Mouse (Mus musculus): Measurements from ENCODE around the gene Cct8. TPM values are rescaled to one million over a fixed set of nuclear protein-coding genes. Genes with fewer than 3 reads are reported as not detected.
"Not testable (repeated sequence)": the region's sequence is repeated elsewhere in the genome, so short reads cannot be mapped to it uniquely, and the experiment has no call there.

Cct8 gene
- 100 to 1,000 TPM; 381 to 398 TPM for polyA plus RNA-seq (2017; shearing (Covaris generic))

DNA sequence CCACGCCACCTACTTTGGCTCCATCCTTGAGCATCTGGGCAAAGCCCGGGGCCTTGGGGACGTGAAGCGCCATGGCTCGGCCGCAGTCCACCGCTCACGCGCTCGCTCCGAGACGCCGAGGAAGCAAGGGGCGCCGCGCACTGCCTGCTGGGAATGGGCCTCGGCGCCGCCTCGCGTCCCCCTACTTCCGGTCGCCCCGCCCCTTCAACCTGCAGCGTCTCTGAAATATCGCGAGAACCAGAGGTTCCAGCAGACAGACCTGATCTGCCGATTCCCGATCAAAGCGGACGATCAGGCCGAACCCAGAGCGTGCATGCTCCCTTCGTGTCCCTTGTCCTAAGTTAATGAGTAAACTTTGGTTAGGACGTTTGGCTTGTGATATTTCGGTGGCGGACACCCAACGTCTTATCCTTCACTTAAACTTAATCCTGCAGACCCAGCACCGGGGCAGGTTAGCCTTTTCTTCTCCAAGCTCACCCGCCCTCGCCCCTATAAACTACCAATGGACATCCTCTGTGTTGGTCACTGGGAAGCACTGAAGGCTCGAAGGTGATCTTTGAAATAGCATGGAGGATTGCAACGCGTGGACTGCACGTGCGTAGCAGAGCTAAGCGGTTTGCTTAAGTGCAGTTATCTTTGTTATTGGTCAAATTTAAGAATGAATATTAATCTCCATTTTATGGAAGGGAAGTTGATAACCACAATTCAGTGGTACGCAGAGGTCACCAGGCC lies at the start of gene Cct8:
Gene Cct8, minus strand, starts transcription at position 158 of the 732 bp plus-strand sequence.
- peak; percentile 96 for ATAC-seq

DNA sequence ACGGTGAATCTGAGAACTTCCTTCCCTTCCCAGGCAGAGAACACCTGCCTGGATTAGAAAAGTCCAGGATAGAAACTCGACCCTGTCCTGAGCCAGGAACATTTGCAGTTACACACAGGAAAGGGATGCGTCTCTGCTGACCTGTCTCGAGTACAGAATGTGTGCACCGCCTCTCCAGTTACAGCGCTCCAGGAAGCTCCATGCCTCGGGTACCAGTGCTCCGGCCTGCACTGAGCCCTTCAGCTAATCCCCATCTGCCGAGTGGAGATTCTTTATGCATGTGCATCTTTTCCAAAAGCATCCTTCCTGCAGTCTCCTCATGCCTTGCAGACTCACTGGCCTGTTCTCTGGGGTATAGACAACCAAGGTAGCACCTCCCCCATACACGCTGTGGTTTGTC lies 33.1 kb upstream of the Cct8 start:
- ATAC-seq = no peak

DNA sequence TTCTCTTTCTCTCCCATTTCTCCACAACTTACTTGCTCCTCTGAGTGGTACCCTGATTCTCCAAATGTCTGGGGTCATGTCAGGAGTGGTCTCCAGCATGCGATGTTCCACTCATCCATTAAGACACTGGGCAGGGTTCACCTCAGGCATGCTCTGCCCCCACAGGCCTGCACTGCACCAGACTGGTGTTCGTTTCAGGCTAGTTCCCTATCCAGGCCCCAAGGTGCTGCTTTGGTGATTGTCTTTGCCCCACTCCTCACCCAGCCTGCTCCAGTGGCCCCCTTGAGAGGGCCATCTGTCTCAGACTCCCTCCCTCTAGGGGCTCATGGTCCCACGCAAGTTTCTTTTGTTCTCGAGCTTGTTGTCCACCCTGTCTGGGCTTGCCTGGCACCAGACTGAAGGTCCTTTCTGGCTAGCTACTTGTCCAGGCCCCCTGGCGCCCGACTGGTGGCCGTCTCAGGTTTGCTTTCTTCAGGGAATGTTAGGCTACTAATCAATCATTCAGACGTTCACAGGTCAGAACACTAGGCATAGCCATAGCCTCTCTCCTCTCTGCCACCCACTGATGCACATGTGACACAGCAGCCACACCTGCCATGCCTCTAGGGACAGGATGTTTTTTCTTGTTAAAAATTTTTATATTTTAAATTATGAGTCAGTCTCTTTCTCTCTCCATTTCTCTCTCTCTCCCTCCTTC lies 32.0 kb upstream of the Cct8 start:
- ATAC-seq = no peak

DNA sequence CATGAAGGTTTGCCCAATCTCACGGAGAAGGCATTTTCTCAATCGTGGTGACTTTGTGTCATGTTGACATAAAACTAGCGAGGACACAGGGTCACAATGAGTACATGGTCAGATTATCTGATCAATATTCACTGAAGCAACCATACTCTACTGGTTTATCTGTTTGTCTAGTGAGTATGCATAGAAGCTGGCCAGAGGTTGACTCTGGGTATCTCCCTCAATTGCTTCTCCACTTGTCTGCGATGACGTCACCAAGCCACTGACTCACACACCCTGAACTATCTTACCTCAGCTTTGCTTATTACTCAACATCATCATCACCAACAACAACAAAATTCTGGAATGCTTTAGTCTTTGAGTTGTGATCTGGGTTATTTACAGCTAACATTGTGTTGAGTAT lies 28.6 kb upstream of the Cct8 start:
- no peak for ATAC-seq

DNA sequence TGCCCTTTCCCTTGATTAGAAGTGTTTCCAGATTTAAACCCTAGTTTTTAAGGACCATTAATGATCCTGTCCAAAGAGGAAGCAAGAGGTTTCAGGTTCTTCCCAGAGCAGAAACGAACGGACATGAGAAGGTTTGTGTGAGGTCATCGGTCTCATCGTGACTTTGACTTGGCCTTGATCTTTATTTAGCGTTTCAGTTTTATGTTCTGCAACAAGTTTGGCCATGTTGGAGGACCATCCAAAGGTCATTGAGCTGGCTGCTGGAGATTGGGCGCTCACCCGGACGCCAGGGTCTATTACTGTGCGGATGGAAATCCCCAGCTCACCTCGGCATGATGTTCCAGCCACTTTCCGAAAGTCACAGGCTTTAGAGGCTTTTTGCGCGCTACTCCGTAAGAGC lies 16.7 kb upstream of the Cct8 start:
- ATAC-seq = no peak

DNA sequence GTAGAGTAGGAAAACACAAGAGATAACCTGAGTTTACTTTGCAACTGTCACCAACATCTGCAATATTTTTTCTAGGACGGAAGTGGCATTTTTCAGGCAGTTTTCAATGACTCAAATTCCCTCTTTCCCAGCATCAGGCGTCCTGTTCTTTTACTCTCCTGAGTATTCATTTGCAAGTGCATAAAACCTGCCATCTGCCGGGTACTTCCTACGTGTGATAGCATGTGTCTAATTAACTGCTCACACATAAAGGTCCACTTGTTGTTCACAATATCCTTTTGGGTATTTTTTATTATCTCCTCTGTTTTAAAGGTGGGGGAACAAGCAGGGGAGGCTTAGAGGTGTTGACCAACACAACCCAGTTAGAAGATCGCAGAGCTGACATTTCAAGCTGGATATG lies 16.0 kb upstream of the Cct8 start:
- no peak for ATAC-seq

DNA sequence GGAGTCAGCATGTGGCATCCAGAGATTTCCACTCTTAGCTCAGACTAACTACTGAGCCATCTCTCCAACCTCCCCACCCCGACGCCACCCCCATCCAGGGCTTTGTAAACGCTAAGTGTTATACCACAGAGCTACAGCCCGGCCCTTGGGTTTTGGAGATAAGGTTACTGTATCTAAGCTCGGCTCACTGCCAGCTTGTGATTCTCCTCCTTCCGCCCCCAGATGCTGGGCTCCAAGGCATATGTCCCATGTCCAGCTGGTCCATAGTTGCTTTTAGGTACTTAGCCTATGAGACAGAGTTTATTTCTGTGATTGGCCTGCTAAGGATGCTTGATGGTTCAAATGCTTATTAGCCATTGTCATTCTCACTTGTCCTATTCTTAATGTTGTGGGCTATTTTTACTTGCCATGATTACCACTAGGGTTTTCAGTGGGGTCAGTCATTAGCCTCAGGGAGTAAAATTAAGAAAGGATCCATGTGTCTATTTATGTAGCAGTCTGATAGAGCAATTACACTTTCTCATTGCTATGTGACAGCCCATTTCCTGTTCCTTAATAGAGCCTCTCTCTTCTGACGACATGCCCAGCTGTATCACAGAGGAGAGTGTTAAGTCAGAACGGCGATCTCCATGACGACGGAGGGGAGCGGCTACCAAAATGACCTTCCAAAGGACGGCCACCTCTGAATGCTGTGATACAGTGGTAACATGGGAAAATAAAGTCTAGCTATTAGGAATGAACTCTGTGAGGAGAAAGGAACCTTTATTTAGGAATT lies 5.8 kb upstream of the Cct8 start:
- ATAC-seq = no peak

DNA sequence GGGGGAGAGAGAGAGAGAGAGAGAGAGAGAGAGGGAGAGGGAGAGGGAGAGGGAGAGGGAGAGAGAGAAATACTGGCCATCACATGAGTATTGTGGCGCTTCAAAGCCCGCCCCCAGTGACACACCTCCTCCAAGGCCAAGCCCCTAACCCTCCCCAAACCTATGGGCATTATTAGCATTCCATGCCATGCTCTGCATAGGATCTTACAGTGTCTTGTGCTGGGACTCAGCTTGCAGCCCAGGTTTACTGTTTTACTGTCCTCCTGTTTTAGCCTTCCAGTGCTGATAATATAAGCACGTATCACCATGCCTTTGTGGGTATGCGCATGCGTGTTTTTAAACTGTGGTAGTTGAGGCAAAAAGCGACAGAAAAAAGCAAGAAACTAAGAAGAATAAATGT lies 3.9 kb upstream of the Cct8 start:
- no peak for ATAC-seq

DNA sequence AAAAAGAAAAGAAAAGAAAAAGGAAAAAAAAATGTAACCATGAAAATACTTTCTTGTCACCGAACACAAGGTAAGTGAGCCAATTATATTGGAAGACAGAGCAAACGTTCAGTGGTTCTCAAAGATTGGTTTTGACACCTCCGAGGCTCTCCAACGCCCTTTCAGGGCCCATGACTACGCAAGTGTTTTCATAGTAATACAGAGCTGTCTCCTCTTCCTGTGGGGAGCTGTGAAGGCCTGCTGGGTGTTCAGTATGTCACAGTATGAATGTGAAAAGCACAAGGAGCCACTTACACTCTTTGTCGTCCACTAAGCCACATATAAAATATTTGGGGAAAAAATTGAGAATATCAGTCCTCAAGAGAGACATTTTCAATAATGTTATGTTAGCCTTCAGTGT lies 1.5 kb upstream of the Cct8 start:
- no peak for ATAC-seq

DNA sequence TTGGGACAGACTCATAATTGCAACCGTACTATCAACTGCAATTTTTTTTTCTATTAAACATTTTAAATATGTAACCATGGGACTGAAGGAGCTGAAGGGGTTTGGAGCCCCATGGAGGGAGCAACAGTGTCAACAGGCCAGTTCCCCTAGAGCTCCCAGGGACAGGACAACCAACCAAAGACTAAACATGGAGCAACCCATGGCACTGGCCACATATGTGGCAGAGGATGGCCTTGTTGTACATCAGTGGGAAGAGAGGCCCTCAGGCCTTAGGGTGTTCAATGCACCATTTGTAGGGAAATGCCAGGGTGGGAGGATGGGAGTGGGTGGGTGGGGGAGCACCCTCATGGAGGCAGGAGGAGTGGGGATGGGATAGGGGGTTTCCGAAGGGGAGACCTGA lies 1.1 kb upstream of the Cct8 start:
- ATAC-seq = no peak

DNA sequence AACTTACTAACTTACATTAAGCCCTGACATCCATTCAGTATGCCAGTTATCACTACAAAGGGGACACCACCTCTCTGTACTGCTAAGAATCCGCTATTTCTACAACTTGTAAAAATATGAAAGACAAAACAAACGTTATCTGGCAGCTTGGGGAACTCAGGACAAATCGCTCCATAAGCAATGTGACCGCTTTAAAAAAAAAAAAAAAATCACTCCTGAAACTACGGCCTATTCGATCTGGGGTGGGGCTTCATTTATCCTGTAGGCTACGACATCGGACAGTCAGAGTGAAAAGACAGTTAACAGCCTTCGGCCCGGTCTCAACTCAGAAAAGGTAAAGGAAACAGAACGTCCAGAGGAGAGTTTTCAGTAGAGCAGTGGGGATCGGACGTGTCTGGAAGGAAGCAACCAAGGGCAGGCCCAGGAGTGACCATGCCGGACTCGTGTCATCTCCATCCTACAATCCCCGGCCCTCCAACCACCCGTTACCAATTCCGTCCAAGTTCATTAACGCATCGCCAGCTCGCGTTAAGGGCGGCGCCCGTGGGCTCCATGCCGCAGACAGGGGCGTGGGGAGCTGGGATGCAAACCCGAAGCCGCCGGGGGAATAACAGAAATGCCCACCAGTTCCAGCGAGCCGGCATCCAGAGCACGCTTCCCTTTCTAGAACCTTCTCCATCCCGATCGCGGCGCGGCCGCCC lies 568 bp downstream of the Cct8 start:
- no peak for ATAC-seq

DNA sequence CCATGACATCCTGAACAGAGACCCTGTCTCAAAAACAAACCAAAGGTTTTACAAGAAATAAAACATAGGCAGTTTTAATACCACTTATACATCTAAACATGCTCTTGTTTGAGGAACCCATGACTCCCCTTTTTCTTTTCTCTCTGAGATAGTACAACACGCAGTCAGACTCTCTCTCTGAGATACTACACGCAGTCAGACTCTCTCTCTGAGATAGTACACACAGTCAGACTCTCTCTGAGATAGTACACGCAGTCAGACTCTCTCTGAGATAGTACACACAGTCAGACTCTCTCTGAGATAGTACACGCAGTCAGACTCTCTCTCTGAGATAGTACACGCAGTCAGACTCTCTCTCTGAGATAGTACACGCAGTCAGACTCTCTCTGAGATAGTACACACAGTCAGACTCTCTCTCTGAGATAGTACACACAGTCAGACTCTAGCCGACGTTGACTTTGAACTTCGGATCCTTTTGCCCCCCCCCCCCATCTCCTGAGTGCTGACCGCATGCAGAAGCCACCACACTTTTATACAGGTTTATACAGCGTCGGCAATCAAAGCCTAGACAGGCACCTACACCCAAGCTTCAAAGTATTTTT lies 3.4 kb downstream of the Cct8 start:
- not testable (repeated sequence) for ATAC-seq

DNA sequence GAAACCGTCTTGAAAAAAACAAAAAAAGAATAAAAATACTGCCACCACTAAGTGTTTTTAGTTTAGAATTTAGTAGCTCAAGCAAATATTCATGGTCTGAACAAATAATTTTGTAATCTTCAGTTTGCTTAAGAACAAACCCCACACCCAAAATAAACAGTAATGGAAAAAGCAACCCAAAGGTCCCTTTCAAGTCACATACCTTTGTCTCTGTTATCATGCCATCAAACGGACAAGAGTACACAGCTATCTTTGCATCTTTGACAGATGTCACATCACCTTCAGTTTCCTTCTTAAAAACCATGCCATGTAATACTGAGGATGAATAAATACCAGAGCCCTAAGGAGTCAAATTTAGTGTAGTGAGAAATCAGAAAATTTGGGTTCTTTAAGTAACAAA lies 7.1 kb downstream of the Cct8 start:
- ATAC-seq = no peak

DNA sequence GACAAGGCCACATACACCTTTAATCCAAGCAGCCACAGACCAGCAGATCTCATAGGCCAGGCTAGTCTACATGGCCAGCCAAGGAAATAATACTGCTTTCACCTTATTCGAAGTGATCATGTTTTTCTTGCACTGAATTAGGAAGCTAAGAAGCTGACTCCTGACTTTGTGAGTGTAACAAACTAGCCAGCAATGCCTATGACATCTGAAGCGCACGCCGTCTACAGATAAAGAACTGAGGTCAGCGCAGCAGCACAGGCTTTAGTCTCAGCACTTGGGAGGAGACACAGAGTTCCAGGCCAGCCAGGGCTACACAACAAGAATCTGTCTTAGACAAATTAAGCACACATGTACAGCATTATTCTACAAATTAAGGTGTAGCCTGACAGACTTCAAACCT lies 8.9 kb downstream of the Cct8 start:
- ATAC-seq = no peak

DNA sequence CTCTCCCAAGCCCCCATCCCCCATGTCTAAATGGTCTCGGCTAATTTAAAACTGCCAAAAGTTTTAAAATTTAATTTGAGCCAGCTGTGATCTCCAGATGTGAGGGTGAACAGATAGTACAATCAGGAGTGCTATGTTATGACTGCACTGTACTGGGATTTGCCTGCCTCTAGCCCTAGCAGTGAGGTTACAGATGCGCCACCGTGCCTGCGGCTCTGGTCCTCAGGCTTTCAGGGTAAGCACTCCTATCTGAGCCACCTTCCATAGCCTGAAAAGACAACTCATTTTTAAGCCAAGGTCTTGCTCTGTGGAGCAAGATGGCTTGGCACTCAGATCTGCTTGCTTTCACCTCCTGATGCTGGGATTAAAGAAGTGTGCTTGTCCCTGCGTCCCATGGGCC lies 11.3 kb downstream of the Cct8 start:
- no peak for ATAC-seq

DNA sequence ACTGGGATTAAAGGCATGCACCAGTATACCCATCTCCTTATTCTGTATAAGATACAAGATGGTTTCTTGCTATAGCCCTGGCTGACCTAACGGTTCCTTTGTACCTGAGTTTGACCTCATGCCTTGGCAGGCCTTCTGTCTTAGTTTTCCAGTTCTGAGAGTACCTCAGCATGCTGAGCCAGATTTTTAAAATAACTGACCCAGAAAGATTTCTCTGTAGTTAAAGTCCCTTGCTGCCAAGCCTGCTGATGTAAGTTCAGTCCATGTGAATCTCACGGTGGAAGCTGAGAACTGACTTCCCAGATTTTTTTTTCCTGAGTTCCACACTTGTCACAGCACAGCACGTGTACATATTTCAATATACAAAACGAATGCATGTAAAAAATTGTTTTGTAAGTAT lies 25.1 kb downstream of the Cct8 start:
- ATAC-seq = no peak

DNA sequence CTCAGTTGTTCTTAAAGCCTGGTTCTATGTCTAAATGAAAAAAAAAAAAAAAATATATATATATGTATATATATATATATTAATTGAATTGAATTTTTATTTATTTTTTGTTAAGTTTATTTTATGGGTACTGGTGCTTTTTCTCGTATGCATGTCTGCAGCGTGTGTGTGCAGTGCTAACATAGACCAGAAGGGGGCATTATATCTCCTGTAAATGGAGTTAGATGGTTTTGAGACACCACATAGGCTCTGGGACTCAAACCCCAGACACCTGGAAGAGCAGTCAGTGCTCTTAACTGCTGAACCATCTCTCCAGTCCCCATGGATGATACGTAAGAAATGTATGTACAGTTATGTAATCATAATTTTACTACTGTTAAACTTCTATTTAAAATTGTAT lies 36.9 kb downstream of the Cct8 start:
- ATAC-seq = no peak

DNA sequence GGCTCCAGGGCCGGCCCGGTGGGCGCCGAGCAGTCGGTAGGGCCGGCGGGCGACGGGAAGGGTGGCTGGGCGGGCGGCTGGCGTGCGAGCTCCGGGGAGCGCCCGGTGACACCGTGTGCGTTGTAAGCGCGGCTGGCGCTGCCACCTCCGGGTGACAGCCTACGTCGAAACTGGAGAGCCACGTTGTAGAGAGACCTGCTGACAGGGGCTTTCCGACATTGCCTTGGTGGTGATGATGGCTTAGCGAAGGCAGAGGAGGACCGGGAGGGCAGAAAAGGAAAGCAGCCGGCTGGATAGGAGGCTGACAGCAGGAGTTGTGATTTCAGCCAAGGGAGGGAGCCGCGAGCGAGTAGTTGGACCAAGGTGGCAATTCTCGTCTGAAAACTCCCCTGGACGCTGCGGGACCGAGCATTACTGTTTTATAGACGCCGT lies 40.5 kb downstream of the Cct8 start:
- peak; percentile 60 for ATAC-seq

DNA sequence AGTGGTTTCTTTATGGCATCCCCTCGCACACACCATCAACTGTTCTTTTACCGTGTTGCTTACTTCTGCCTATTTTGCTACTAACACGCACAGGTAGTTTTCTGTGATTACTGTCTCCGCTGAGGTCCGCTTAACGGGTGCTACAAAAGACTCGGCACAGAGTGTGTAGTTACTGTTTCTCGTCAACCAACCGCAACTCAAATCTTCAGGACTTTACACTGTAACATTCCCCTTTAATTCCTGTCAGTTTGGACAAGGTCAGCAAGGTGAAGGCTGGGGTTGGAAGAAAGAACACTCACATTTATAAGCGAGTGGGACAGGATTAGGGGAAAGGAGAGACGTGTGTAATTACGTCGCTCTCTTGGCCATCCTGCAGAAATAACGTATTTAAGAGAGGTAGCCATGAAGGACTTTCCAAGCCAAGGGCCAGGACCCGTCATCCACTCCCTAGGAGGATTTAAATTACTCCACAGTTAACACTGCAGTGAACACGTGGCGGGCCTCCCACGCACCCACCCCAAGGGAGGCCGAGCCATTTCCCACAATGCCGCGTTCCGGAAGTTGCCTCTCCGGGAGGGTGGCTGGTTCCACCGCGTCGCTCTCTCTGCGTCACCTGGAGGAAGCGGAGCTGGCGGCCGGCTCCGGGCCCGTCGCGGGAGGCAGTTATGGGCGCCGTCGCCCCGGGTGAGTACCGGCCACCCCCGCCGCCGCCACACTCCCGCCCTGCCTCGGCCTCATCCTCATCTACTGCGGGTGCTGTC lies 41.1 kb downstream of the Cct8 start, which contains the start of gene Usp16:
Gene Usp16, plus strand, starts transcription at position 285 of the 761 bp plus-strand sequence.
- peak; percentile 96 for ATAC-seq

DNA sequence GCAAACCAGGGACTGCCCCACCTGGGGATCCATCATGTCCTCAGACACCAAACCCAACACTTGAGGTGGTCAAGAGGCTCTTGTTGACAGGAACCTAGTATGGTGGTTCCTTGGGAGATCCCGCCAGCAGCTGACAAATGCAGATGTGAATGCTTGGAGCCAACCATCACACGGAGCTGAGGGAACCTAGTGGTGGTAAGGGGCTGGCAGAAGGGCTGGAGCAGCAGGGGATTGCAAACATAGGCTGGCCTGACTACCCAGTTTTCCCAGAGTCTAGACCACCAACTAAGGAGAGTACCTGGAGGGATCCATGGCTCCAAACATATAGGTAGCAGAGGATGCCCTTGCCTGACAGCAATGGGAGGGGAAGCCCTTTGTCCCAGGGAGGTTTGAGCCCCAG lies 42.4 kb downstream of the Cct8 start:
- no peak for ATAC-seq

DNA sequence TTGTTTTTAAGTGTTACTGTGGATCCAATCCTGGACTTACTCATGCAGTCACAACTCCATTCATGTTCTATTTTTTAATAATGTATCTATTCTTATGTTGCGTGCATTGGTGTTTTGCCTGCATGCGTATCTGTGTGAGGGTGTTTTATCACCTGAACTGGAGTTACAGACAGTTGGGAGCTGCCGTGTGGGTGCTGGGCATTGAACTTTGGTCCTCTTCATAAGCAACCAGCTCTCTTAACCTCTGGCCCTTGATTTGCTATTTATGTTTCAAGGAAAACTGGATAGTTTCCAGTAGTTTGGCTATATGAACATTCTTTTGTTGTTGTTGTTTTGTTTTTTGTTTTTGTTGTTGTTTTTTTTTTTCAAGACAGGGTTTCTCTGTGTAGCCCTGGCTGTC lies 50.1 kb downstream of the Cct8 start:
- ATAC-seq = no peak

DNA sequence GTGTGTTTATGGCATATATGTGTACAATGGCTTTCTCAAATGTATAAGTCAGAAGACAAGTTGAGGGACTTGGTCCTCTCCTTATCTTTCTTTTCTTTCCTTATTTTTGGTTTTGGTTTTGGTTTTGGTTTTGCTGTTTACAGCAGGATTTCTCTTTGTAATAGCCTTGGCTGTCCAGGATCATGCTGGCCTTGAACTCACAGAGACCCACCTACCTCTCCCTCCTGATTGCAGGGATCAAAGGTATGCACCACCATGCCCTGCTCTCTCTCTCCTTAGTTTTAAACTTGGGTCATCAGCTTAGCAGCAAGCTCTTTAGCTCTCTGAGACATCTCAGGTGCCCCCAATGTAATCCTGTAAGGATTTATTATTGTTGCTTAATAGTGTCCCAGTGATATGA lies 50.6 kb downstream of the Cct8 start:
- ATAC-seq = no peak

All from CD4-positive, CD25-positive, alpha-beta regulatory T cell, adult 4 months (primary cell).